Mouse (Mus musculus) right cerebral cortex, postnatal 14 days (tissue): Measurements from ENCODE around the gene Emilin1.

Experiments
- DNase-seq: peaks from one replicate; pipeline ENCODE4 v3.0.0; 2022

Emilin1 gene

DNA sequence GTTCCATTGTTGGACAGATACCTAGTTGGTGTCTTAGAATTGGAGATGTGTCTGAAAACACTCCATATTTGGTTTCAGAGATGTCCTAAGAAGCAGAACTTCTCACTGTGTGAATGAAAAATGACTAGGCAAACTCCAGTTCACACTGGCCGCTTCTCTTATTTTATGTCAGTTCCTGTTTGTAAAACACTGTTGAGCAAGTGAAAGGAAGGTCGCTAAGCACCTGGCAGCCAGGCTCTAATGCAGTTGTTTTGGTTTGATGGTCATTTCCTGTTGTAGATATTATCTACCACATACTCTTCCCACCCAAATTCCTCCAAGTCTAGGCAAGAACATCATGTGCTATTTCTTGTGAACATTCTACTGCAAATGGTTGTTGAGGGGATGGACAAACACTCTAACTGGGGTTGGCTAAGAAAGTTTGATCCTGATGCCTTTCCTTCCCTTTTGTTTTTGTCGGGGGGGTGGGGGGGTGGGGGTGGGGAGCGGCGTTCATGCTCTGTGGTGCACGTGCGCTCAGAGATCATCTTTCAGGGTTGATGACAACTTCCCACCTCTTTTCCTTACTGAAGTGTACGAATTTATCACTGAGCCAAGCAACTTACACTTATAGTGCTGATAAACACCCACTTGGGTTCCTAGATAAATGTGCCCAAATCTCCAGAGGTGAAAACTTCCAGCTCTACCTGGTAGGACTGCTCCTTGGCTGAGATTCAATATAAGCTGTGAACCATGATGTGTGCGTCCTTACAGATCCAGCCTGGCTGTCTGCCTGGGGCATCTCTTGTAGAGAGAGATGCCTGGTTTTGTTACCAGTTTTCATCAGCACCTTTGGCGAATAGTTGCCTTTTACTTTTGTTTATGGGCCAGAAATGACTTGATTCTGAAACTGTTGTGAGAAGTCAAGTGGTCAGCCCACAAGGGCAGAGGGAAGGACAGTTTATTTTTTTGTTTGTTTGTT lies 48.6 kb downstream of the Emilin1 start:
- no peak for DNase-seq

DNA sequence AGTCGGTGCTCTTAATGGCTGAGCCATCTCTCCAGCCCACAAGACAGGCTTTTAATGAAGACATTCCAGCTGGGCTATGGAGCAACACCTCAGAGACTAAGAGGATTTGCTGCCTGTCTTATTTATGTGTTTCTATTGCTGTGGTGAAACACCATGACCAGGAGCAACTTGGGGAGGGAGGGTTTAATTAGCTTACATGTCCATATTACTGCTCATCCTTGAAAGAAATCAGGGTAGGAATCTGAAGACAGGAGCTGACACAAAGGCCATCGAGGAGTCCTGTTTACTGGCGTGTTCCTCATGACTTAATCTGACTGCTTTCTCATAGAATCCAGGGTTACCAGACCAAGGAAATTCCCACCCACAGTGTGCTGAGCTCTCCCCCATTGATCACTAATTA lies 50.7 kb downstream of the Emilin1 start:
- DNase-seq, result no peak

DNA sequence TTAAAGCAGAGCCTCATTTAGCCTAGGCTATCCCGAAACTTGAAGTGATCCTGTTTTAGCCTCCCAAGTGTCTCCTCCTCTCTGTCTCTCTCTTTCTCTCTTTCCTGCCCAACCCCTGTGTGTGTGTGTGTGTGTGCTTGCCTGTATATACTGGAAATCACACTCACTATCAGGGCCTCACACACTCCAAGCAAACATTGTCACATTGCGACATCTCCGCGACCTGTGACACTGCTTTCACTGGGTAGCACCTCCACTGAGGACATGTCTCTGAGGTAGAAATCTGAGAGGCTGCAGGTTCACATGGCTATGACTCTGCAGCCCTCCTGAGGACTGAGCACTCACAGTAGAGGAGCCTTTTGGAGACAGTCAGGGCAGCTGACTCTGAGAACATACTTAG lies 53.0 kb downstream of the Emilin1 start:
- DNase-seq, result no peak

DNA sequence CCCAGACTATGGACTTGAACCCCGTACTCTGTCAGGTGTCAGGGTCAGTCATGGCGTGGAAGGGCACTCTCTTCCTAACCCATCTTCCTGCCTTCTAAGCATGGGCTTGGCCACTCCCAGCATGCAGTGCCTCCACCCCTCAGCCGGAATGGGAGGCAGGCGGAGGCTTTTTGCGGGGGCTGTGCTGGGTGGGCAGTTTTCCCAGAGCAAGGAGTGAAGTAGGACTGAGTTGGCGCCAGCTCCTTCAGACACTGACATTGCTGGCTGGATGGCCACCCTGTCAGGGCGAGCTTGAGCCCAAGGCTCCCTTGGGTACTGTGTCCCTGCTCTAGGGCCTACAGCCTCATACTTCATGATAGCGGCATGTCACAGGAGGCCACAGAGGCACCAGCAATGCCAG lies 55.2 kb downstream of the Emilin1 start, which contains the start of gene Tcf23:
Gene Tcf23 (plus strand): TSS at position 247 of the 400 bp plus-strand sequence.
- no peak for DNase-seq

DNA sequence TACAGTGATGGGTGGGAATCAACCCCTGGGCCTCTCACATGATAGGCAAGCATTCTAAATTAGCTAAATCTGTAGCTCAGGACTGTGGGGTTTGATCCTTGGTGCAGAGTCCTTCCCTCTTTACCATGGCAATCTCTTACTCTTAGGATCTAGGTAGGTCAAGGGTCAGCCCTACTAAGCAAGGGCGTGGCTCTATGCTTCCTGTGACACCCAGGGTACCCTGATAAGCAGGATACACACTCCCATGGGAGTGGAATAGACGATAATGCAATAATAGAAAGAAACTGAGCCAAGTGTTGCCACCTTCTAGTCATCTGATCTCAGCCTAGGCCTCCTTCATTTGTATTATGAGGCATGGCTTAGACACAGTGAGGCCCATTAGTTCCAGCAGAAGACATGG lies 56.2 kb downstream of the Emilin1 start:
- no peak for DNase-seq
